Mouse (Mus musculus) hindbrain, embryonic 15.5 days (tissue): ENCODE results near the gene Egfl8. TPM values are rescaled to one million over a fixed set of nuclear protein-coding genes. Genes with fewer than 3 reads are reported as not detected.

ENCODE experiments used
- ATAC-seq: fragments of 200-750 bp; cut with Nextera tagmentation; 2 replicates; pipeline ENCODE4 v1.8.0; 2017; ENCODE audit warnings: low read depth, moderate number of reproducible peaks, moderate TSS enrichment; ENCODE audit not compliant: low FRiP score
- H3K27ac ChIP-seq: fragments of 300-500 bp; sonication (generic); replicated peaks from 2 replicates; pipeline ENCODE4 v1.5.1; 2015; ENCODE audit warnings: mild to moderate bottlenecking, inconsistent platforms
- H3K27me3 ChIP-seq: fragments of 300-500 bp; sonication (generic); 2 replicates; pipeline ENCODE4 v1.6.1; 2015; ENCODE audit warnings: control low read depth, inconsistent platforms
- H3K36me3 ChIP-seq: fragments of 300-500 bp; sonication (generic); 2 replicates; pipeline ENCODE4 v1.6.1; 2015; ENCODE audit warnings: control low read depth, inconsistent platforms
- H3K4me1 ChIP-seq: fragments of 300-500 bp; sonication (generic); replicated peaks from 2 replicates; pipeline ENCODE4 v1.6.1; 2015; ENCODE audit warnings: control low read depth, inconsistent platforms
- H3K4me2 ChIP-seq: fragments of 300-500 bp; sonication (generic); 2 replicates; pipeline ENCODE4 v1.6.1; 2015; ENCODE audit warnings: moderate library complexity, mild to moderate bottlenecking, inconsistent platforms
- H3K4me3 ChIP-seq: fragments of 300-500 bp; sonication (generic); 2 replicates; pipeline ENCODE4 v1.5.1; 2015; ENCODE audit warnings: mild to moderate bottlenecking, inconsistent platforms
- H3K9ac ChIP-seq: fragments of 300-500 bp; sonication (generic); 2 replicates; pipeline ENCODE4 v1.6.1; 2015; ENCODE audit warnings: inconsistent platforms
- H3K9me3 ChIP-seq: fragments of 300-500 bp; sonication (generic); 2 replicates; pipeline ENCODE4 v1.6.1; 2016; ENCODE audit warnings: control low read depth, inconsistent platforms
- WGBS: fragments of 180-500 bp; shearing (Covaris S2); methylation state at CpG from one replicate; pipeline ENCODE4 v1.1.7; 2015; 5-methylcytosine and 5-hydroxymethylcytosine counted together
- polyA plus RNA-seq: library from polyadenylated mRNA; unstranded; fragments of >200 nt; fragmentation: Nextera tagmentation; extraction: Ambion mirVana; gene quantifications from 2 replicates; pipeline ENCODE4 v1.2.1, GENCODE M21; 2015

Egfl8 gene
- polyA plus RNA-seq, 1 experiment from 2014 or later = 10.1 TPM

DNA sequence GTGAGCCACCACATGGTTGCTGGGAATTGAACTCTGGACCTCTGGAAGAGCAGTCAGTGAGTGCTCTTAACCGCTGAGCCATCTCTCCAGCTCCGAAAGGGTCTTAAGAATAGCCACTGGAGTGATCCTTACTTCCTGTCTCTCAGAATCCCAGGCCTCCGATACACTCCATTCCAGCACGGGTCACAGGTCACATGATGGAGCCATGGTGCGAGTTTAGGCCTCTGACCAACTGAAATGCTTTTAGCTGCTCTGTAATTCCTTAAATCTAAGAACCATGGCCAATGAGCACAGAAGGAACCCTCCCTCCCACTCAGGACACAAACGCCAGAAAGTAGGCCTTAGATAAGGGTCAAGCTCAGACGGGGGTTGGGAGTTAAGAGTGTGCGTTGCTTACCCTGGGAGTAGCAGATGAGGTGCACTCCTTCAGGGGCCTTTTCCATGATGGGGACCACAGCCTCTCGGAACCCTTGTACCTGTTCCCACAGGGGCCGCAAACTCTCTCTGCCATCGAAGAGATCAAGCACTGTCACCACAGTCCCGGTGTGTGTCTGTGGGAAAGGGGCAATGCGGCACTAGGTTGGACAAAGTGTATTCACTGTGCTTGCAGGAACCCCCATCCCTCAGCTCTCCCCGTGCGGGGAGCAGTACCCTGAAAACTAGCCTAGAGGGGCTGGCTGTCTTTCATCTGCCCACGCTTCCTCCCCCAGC lies 10.4 kb upstream of the Egfl8 start:
- Histone ChIP-seq H3K9me3 (no peaks in the 10 kb centered on the region), H3K4me1 (peaks cover 53% of the 10 kb centered on the region), H3K9ac (peak overlapping the region; percentile 70), H3K36me3 (peaks cover 21% of the 10 kb centered on the region), H3K27ac (peak overlapping the region; percentile 94), H3K4me3 (peak overlapping the region; percentile 85), H3K4me2 (peak overlapping the region; percentile 96), H3K27me3 (0 out of 2 replicates have a peak, but pooled peaks cover under 1% of the 10 kb centered on the region)
- 50% methylated on average over 16 of the region's 16 CpGs for WGBS
- no peak for ATAC-seq

DNA sequence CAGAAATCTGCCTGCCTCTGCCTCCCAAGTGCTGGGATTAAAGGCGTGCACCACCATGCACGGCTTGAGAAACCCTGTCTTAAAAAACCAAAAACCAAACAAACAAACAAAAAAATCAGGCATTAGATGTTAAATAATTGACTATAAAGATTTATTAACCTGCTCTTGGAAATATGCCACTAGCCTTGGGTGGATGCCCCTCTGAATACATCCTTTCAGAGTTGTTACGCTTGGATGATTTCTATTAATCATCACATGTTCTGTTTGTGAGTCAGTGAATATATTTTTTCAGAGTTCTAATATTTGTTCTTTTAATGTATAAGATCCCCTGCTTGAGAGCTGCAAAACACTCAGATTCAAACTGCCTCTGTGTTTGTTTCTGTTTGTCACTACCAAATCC lies 9.2 kb upstream of the Egfl8 start:
- Histone ChIP-seq H3K27ac (no peak overlapping the region), H3K9ac (no peak overlapping the region), H3K9me3 (no peaks in the 10 kb centered on the region), H3K36me3 (peaks cover 21% of the 10 kb centered on the region), H3K4me2 (no peak overlapping the region), H3K4me3 (no peak overlapping the region), H3K27me3 (no peaks in the 10 kb centered on the region), H3K4me1 (peaks cover 41% of the 10 kb centered on the region)
- 93% methylated on average over 3 of the region's 3 CpGs for WGBS
- ATAC-seq = no peak

- Histone ChIP-seq H3K9me3 (no peaks in the 10 kb centered on the region), H3K27me3 (no peaks in the 10 kb centered on the region), H3K4me2 (no peak overlapping the region), H3K4me1 (peaks cover 23% of the 10 kb centered on the region), H3K36me3 (peaks cover 21% of the 10 kb centered on the region), H3K27ac (no peak overlapping the region), H3K4me3 (no peak overlapping the region), H3K9ac (no peak overlapping the region)
- no peak for ATAC-seq
- WGBS = 83% methylated on average over 9 of the region's 9 CpGs
Measured at GRCm38 (mm10) chr17:34623161-34623560, 7.4 kb upstream of the Egfl8 start.

DNA sequence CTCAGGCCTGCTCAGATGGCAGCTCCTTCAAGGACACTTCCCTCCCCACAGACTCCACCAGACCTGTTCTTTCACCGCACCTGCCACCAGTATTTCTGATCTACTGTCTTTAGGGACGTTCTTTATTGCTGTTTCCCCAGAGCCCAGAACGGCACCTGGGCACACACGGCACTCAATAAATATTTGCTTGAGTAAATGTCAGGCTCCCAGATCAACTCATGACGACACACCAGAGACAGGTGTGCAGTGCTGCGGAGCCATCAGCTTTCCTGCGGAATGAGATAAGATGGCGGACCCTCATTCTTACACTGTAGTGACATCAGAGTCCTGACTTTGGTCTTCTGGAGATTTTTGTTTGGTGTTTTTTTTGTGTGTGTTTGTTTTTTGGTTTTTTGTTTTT lies 5.2 kb upstream of the Egfl8 start:
- H3K27me3 ChIP-seq = no peaks in the 10 kb centered on the region
- no peak for ATAC-seq
- H3K4me3 ChIP-seq = no peak overlapping the region
- H3K4me2 ChIP-seq = no peak overlapping the region
- H3K9ac ChIP-seq = no peak overlapping the region
- peaks cover 21% of the 10 kb centered on the region for H3K36me3 ChIP-seq
- WGBS = 90% methylated on average over 8 of the region's 8 CpGs
- H3K4me1 ChIP-seq = peaks cover 8% of the 10 kb centered on the region
- H3K9me3 ChIP-seq = no peaks in the 10 kb centered on the region
- H3K27ac ChIP-seq = no peak overlapping the region

- WGBS = 11% methylated on average over 6 of the region's 6 CpGs
- Histone ChIP-seq H3K4me1 (no peaks in the 10 kb centered on the region), H3K4me3 (no peak overlapping the region), H3K4me2 (no peak overlapping the region), H3K9ac (no peak overlapping the region), H3K27me3 (no peaks in the 10 kb centered on the region), H3K9me3 (no peaks in the 10 kb centered on the region), H3K27ac (no peak overlapping the region), H3K36me3 (peaks cover 22% of the 10 kb centered on the region)
- no peak for ATAC-seq
Measured at GRCm38 (mm10) chr17:34618999-34619398, 3.2 kb upstream of the Egfl8 start.

DNA sequence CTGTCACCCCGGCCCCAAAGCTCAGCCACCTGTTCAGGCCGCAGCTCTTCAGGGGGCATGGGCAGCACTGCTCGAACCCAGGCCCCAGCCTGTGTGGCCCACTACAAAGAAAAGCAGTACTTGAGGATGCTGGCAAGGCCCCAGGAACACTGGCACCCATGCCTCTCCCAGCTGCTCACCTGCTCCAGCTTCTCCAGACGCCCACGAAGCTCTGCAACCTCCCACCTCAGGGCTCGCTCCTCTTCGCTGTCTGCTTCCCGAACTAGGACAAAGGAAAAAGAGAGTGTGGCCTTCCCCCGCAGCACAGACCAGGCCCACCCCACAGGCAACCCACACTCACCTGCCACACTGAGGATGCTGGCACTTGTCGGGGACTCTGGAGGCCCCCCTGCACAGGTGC lies 1.9 kb downstream of the Egfl8 start:
- Histone ChIP-seq H3K27me3 (no peaks in the 10 kb centered on the region), H3K9ac (no peak overlapping the region), H3K27ac (no peak overlapping the region), H3K4me2 (no peak overlapping the region), H3K4me3 (no peak overlapping the region), H3K9me3 (no peaks in the 10 kb centered on the region), H3K4me1 (peaks cover 5% of the 10 kb centered on the region), H3K36me3 (peaks cover 31% of the 10 kb centered on the region)
- ATAC-seq = no peak
- WGBS = 87% methylated on average over 10 of the region's 10 CpGs

GRCm38 (mm10) chr17:34613054-34613645 lies 2.6 kb downstream of the Egfl8 start:
- H3K9ac ChIP-seq = no peak overlapping the region
- ATAC-seq = no peak
- H3K9me3 ChIP-seq = no peaks in the 10 kb centered on the region
- no peaks in the 10 kb centered on the region for H3K27me3 ChIP-seq
- peaks cover 31% of the 10 kb centered on the region for H3K36me3 ChIP-seq
- H3K4me1 ChIP-seq = peaks cover 12% of the 10 kb centered on the region
- H3K27ac ChIP-seq = no peak overlapping the region
- 90% methylated on average over 11 of the region's 11 CpGs for WGBS
- no peak overlapping the region for H3K4me2 ChIP-seq
- no peak overlapping the region for H3K4me3 ChIP-seq

GRCm38 (mm10) chr17:34611050-34611449 lies 4.7 kb downstream of the Egfl8 start:
- no peak for ATAC-seq
- Histone ChIP-seq H3K9me3 (no peaks in the 10 kb centered on the region), H3K4me1 (peaks cover 31% of the 10 kb centered on the region), H3K4me2 (no peak overlapping the region), H3K36me3 (peaks cover 31% of the 10 kb centered on the region), H3K27ac (no peak overlapping the region), H3K9ac (no peak overlapping the region), H3K27me3 (no peaks in the 10 kb centered on the region), H3K4me3 (no peak overlapping the region)
- 94% methylated on average over 8 of the region's 8 CpGs for WGBS

DNA sequence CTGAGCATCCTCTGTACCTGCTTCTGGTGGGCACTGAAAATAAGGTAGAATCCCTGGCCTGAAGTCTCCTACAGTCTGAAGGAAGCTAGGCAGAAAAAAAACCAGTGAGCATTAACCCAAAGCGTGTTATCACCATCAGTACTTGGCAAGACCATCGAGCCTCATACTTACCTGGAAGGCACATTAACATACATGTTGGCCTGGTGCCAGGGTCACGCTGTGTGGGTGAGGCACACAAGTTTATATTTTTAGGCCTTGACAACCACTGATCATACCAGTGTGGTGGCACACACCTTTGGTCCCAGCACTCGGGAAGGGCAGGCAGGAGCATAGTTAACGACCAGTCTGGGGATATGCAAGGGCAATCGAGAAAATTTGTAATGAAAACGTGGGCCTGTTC lies 7.8 kb downstream of the Egfl8 start:
- peaks cover 23% of the 10 kb centered on the region for H3K36me3 ChIP-seq
- H3K4me3 ChIP-seq = no peak overlapping the region
- no peak overlapping the region for H3K4me2 ChIP-seq
- H3K27me3 ChIP-seq = no peaks in the 10 kb centered on the region
- WGBS = 82% methylated on average over 7 of the region's 7 CpGs
- no peak overlapping the region for H3K9ac ChIP-seq
- no peaks in the 10 kb centered on the region for H3K9me3 ChIP-seq
- peaks cover 43% of the 10 kb centered on the region for H3K4me1 ChIP-seq
- no peak for ATAC-seq
- no peak overlapping the region for H3K27ac ChIP-seq

DNA sequence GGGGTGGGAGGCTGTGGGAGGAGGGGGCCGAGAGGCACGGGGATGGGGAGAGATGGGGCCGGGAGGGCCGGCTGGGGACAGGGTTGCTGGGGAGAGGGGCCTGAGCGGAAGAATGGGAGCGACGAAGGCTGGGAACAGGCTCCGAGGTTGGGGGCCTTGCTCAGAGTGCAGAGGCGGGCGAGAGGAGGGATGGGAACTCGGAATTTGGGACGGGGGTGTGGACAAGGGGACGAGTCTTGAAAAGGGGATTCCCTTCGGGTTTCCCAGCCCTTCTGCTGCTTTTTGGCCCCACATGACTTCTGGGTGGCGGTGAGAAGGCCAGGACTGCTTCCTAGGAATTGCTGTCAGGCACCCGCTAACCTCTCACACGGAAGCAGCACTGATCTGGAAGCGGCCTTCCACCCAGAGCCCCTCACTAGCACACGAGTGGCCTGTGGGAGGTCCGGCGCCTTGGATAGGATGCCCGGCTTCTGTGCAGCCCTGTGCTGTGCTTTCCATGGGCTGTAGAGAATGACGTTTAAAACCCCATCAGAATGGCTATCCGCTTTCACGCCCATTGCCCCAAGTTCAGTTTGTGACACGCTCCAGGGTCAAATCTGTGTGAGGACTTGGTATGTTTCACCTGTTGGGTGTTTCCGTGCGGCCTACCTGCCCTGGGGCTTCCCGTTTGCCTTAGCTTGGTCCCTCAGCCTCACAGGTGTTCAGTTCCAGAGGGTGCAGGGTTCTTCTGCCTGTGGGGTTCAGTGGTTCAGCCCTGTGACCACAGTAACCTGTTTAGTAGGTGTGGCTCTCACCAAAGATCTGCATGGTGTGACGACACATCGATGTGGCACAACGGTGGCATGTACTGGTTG lies 9.4 kb downstream of the Egfl8 start:
- Histone ChIP-seq H3K4me3 (peak overlapping the region; percentile 67), H3K4me1 (peaks cover 56% of the 10 kb centered on the region), H3K36me3 (peaks cover 12% of the 10 kb centered on the region; the same call in 1 of the 2 replicates), H3K4me2 (peak overlapping the region; percentile 92), H3K9ac (peak overlapping the region; percentile 87), H3K9me3 (no peaks in the 10 kb centered on the region), H3K27me3 (no peaks in the 10 kb centered on the region), H3K27ac (peak overlapping the region; percentile 95)
- no peak for ATAC-seq
- 17% methylated on average over 28 of the region's 32 CpGs for WGBS

DNA sequence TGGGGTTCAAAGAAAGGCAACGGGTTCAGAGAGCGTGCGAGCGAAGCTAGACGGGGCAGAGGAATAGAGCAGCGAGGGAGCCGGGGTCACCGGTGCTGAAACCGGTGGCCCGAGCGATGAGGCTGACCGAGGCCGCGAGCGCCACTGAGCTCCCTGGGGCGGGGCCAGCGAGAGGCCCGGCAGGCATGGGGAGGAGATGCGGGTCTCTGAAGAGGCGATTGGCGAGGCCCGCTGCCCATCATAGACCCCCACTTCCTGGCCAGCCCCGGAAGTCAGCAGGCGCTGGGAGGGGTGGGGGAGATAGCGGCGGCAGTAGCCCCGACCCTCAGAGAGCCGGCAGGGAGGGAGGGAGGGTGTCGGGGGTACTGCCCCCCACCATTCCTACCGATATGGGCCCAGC lies 10.2 kb downstream of the Egfl8 start:
- Histone ChIP-seq H3K4me2 (peak overlapping the region; percentile 92), H3K27ac (peak overlapping the region; percentile 95), H3K36me3 (peaks cover 8% of the 10 kb centered on the region), H3K27me3 (no peaks in the 10 kb centered on the region), H3K9ac (peak overlapping the region; percentile 87), H3K4me3 (peak overlapping the region; percentile 67), H3K9me3 (no peaks in the 10 kb centered on the region), H3K4me1 (peaks cover 56% of the 10 kb centered on the region)
- WGBS = 0% methylated on average over 28 of the region's 30 CpGs
- ATAC-seq = peak; percentile 49
